Mouse (Mus musculus) heart, embryonic 16.5 days (tissue): Measurements from ENCODE around the gene Lcp1. TPM values are rescaled to one million over a fixed set of nuclear protein-coding genes. Genes with fewer than 3 reads are reported as not detected.

ENCODE experiments used
- ATAC-seq: fragments of 200-750 bp; cut with Nextera tagmentation; replicated peaks from 2 replicates; pipeline ENCODE4 v1.8.0; 2017; ENCODE audit warnings: moderate number of reproducible peaks; ENCODE audit not compliant: insufficient read depth, low FRiP score; ENCODE audit errors: extremely low read depth
- H3K27ac ChIP-seq: fragments of 300-500 bp; sonication (generic); 2 replicates; pipeline ENCODE4 v1.5.1; 2014; ENCODE audit warnings: mild to moderate bottlenecking, low read length, control low read depth, moderate library complexity
- H3K27me3 ChIP-seq: fragments of 300-500 bp; sonication (generic); 2 replicates; pipeline ENCODE4 v1.6.1; 2014; ENCODE audit warnings: low read length, mixed read lengths; ENCODE audit not compliant: control insufficient read depth, insufficient read depth
- H3K36me3 ChIP-seq: fragments of 300-500 bp; sonication (generic); 2 replicates; pipeline ENCODE4 v1.6.1; 2014; ENCODE audit not compliant: control insufficient read depth, insufficient read depth
- H3K4me1 ChIP-seq: fragments of 300-500 bp; sonication (generic); 2 replicates; pipeline ENCODE4 v1.6.1; 2014; ENCODE audit warnings: low read length, mixed read lengths; ENCODE audit not compliant: control insufficient read depth, insufficient read depth
- H3K4me2 ChIP-seq: fragments of 300-500 bp; sonication (generic); 2 replicates; pipeline ENCODE4 v1.6.1; 2014; ENCODE audit warnings: low read depth, mild to moderate bottlenecking, control low read depth, low read length
- H3K4me3 ChIP-seq: fragments of 300-500 bp; sonication (generic); 2 replicates; pipeline ENCODE4 v1.5.1; 2014; ENCODE audit warnings: mild to moderate bottlenecking, control low read depth, low read length
- H3K9ac ChIP-seq: fragments of 300-500 bp; sonication (generic); 2 replicates; pipeline ENCODE4 v1.6.1; 2014; ENCODE audit warnings: low read length, control low read depth
- H3K9me3 ChIP-seq: fragments of 300-500 bp; sonication (generic); replicated peaks from 2 replicates; pipeline ENCODE4 v1.6.1; 2016; ENCODE audit warnings: low read length; ENCODE audit not compliant: control insufficient read depth
- WGBS: fragments of 180-500 bp; shearing (Covaris S2); extraction: QIAGEN DNeasy Blood & Tissue Kit; methylation state at CpG from one replicate; pipeline ENCODE4 v1.1.7; 2014; 5-methylcytosine and 5-hydroxymethylcytosine counted together
- microRNA-seq: library from miRNA; unstranded; fragments of <30 nt; microRNA quantifications from one replicate; pipeline ENCODE4, GENCODE M21; 2017
- polyA plus RNA-seq: library from polyadenylated mRNA; unstranded; fragments of >200 nt; fragmentation: Nextera tagmentation; extraction: Ambion mirVana; gene quantifications from 2 replicates; pipeline ENCODE4 v1.2.1, GENCODE M21; 2015

The Lcp1 gene
- polyA plus RNA-seq, 1 experiment from 2014 or later = 47.5 TPM

DNA sequence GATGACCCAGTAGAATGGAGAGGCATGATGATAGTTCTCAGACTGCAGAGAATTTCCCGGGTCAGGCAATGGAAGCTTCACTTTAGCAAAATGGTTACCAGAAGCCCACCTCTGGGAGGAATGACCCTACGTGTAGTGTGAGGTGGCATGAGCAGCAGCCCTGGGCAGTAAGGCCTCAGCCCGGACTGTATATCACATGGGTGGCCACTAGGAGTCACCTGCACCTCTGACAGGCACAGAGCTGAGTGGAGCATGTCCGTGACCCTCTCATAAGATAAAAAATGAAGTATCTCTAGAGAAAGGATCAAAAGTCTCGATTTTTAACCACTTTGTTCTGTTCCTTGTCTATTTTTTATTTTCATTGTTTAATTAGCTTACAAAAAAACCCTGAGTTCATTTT, 125.6 kb downstream of the Lcp1 start:
- WGBS = 40% methylated on average over 5 of the region's 5 CpGs
- H3K9ac ChIP-seq = no peak overlapping the region
- no peak overlapping the region for H3K27ac ChIP-seq
- no peaks in the 10 kb centered on the region for H3K9me3 ChIP-seq
- H3K4me2 ChIP-seq = no peak overlapping the region
- H3K4me3 ChIP-seq = no peak overlapping the region
- no peaks in the 10 kb centered on the region for H3K4me1 ChIP-seq
- no peak for ATAC-seq
- H3K36me3 ChIP-seq = no peaks in the 10 kb centered on the region
- no peaks in the 10 kb centered on the region for H3K27me3 ChIP-seq

DNA sequence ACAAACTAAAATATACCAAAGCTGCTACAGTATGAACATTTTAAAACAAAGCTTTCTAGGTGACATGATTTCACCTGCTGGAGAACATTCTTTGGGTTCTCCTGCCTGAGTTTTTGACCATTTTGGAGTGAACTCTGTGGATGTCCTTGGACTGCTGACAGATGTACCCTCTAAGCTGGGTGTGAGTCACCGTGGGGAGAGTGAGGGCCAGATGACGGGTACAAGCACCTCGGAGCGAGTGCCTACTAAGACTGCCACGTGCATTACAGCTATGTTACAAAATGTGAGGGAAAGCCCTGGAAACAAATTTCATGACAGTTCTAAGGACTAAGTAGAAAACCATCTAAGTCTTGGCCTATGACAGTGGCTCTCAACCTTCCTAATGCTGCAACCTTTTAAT, 138.6 kb downstream of the Lcp1 start:
- H3K36me3 ChIP-seq = no peaks in the 10 kb centered on the region
- ATAC-seq = no peak
- no peak overlapping the region for H3K9ac ChIP-seq
- H3K4me2 ChIP-seq = no peak overlapping the region
- H3K4me1 ChIP-seq = no peaks in the 10 kb centered on the region
- WGBS = 46% methylated on average over 5 of the region's 5 CpGs
- H3K4me3 ChIP-seq = no peak overlapping the region
- no peaks in the 10 kb centered on the region for H3K27me3 ChIP-seq
- no peaks in the 10 kb centered on the region for H3K9me3 ChIP-seq
- H3K27ac ChIP-seq = no peak overlapping the region

GRCm38 (mm10) chr14:75279716-75280115, 148.8 kb downstream of the Lcp1 start:
- H3K27me3 ChIP-seq = no peaks in the 10 kb centered on the region; the same call in 1 of the 2 replicates

DNA sequence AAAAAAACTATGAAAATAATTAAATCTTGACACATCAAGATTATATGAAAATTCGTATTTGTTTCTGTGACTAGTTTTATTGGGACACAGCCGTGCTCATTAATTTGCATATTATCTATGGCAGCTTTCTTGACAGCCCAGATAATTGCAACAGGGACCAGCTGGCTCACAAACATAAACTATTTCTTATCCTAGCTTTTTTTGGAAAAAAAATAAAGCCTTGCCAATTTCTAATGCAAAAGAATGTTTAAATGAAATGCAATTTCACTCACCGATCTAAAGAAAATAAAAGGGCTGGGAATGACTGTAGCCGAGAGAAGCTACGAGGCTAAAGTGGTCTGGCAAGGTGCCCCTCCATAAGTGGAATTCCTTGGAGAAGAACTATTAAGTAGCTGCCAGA, 149.5 kb downstream of the Lcp1 start:
- WGBS = 38% methylated on average over 5 of the region's 5 CpGs

More at GRCm38 (mm10) chr14:75279716-75280115, 148.8 kb downstream of the Lcp1 start:
- Histone ChIP-seq H3K36me3 (no peaks in the 10 kb centered on the region), H3K27ac (no peak overlapping the region), H3K4me3 (no peak overlapping the region), H3K4me2 (no peak overlapping the region), H3K9ac (no peak overlapping the region), H3K4me1 (peaks cover 7% of the 10 kb centered on the region), H3K9me3 (no peaks in the 10 kb centered on the region)
- no peak for ATAC-seq
- WGBS = 76% methylated on average over 6 of the region's 6 CpGs

More for the DNA sequence above, 149.5 kb downstream of the Lcp1 start:
- Histone ChIP-seq H3K9me3 (no peaks in the 10 kb centered on the region), H3K4me3 (no peak overlapping the region), H3K4me1 (peaks cover 14% of the 10 kb centered on the region), H3K9ac (no peak overlapping the region), H3K27ac (no peak overlapping the region), H3K4me2 (no peak overlapping the region), H3K27me3 (no peaks in the 10 kb centered on the region; the same call in 1 of the 2 replicates), H3K36me3 (no peaks in the 10 kb centered on the region)
- no peak for ATAC-seq

Small RNA genes lying within 50 kb of the gene (microRNA-seq; reads per million reads assigned to microRNA genes)
- not detected for gene Gm44482

Other genes with a start within 250 kb of the Lcp1 start
- gene Lrch1, start 183.2 kb upstream of the Lcp1 start, polyA plus RNA-seq = 12.4 and 12.5 TPM in 2 replicates
- 1.9 and 2.0 TPM in 2 replicates for gene Rubcnl, start 115.1 kb upstream of the Lcp1 start, polyA plus RNA-seq
- 0.07 TPM in 2 replicates for gene Lrrc63, start 220 bp upstream of the Lcp1 start, polyA plus RNA-seq
- 0.12 and 0.21 TPM in 2 replicates for gene Cpb2, start 111.2 kb downstream of the Lcp1 start, polyA plus RNA-seq
- 19.8 and 23.2 TPM in 2 replicates for gene Zc3h13, start 153.3 kb downstream of the Lcp1 start, polyA plus RNA-seq